Mouse (Mus musculus): ENCODE measurements around the gene Mpdu1. TPM values are rescaled to one million over a fixed set of nuclear protein-coding genes. Genes with fewer than 3 reads are reported as not detected.

Gene Mpdu1
- polyA plus RNA-seq, 1 experiment from 2014 or later, result 59.3 TPM

DNA sequence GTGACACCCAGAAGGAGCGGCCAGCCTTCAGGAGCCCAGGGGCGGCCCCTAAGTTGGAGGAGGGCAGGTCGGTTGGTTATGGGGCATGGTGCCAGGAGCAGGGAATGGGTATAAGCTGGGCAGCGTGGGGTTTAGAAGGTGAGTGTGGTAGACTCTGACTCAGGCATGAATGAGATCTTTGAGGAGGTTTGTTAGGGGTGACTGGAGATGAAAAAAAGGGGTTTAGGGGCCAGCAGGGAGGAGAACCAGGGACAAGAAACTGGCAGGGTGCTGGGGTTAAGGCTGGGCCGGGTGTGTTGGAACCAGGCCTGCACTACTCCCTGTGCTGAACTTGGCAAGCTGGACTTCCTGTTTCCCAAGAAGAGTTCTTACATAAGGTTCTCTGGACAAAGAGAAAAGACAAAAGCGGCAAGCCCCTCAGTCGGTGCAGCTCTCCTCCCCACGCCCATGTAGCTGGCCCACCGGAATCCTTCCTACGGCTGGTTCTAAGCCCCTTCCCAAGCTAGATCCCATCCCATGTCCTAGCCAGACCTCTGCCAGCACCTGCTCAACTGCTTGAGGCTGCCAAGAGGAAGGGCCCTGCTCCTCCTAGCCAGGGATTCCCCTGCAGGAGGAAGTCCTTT, 23.2 kb upstream of the Mpdu1 start, which contains the start of gene Tnfsf13:
Gene Tnfsf13 (minus strand): TSS at position 259 of the 623 bp plus-strand sequence.
- Histone ChIP-seq H3K4me3 (no peak within 1 kb of the TSS), H3K4me1 (peaks cover 46% of the 10 kb centered on the region), H3K27ac (peak within 1 kb of the TSS; percentile 22; the same call in 1 of the 2 replicates), H3K36me3 (no peaks in the 10 kb centered on the region), H3K27me3 (no peaks in the 10 kb centered on the region), H3K9ac (peak within 1 kb of the TSS; percentile 48), H3K4me2 (replicated peaks) (peak within 1 kb of the TSS; percentile 21), H3K9me3 (no peaks in the 10 kb centered on the region)
- no peak for ATAC-seq (ENCODE audit: low FRiP score, low read depth)
- 82% methylated on average over 10 of the region's 10 CpGs for WGBS

DNA sequence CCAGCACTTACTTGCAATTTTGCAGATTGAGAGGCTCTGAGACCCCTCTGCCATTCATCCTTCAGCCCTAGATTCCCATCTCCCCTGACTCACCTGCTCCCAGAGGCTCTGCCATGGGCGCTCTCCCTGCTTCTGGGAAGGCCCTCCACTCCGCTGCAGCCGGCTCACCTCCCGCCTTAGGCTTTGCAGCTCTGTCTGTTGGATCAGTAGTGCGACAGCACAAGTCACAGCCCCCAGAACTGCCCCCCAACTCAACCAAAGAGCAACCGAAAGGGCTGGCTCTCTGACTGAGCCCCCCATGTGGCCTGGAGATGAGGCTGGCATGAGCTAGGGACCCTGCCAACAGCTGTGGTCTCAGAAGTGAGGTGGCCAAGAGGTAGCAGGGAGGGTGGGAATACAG, 22.5 kb upstream of the Mpdu1 start:
- peaks cover 6% of the 10 kb centered on the region for H3K36me3 ChIP-seq
- H3K27ac ChIP-seq, result no peak overlapping the region
- no peaks in the 10 kb centered on the region for H3K9me3 ChIP-seq
- WGBS, result 85% methylated on average over 6 of the region's 6 CpGs
- peaks cover 53% of the 10 kb centered on the region for H3K4me1 ChIP-seq
- H3K4me2 ChIP-seq (replicated peaks), result no peak overlapping the region
- H3K9ac ChIP-seq, result peak overlapping the region; percentile 13; the same call in 1 of the 2 replicates
- no peaks in the 10 kb centered on the region for H3K27me3 ChIP-seq
- no peak for ATAC-seq (ENCODE audit: low FRiP score, low read depth)
- H3K4me3 ChIP-seq, result no peak overlapping the region

DNA sequence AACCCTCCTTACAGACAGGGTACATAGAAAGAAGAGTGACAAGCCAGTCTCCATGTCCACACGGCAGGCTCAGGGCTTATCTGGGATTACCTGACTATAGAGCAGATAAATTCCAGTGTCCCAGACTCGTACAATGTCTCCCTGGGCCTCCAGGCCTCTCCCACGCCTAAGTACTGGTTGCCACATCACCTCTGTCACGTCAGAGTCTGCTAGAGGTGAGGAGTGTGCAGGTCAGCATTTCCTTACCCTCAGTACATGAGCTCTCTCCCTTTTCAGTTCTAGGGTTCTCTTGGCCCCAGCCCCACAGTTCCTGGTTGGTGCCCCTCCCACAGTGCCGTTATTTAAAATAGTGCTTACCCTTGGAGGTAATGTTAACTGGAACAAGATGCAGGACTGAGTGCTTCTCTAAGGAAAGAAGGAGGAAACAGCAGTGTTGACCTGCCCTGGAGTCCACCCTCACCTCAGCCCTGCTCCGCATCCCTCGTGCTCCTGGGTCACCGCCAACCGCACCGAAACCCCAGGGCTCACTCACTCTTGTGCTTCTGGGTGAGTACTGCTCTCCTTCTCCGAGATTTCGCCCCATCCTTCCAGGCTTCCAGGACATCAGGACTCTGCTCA, 21.8 kb upstream of the Mpdu1 start:
- Histone ChIP-seq H3K9ac (no peak overlapping the region), H3K4me3 (no peak overlapping the region), H3K27me3 (no peaks in the 10 kb centered on the region), H3K4me2 (replicated peaks) (no peak overlapping the region), H3K27ac (no peak overlapping the region), H3K36me3 (peaks cover 12% of the 10 kb centered on the region), H3K4me1 (peaks cover 59% of the 10 kb centered on the region), H3K9me3 (no peaks in the 10 kb centered on the region)
- ATAC-seq (ENCODE audit: low FRiP score, low read depth), result no peak
- 79% methylated on average over 12 of the region's 12 CpGs for WGBS

DNA sequence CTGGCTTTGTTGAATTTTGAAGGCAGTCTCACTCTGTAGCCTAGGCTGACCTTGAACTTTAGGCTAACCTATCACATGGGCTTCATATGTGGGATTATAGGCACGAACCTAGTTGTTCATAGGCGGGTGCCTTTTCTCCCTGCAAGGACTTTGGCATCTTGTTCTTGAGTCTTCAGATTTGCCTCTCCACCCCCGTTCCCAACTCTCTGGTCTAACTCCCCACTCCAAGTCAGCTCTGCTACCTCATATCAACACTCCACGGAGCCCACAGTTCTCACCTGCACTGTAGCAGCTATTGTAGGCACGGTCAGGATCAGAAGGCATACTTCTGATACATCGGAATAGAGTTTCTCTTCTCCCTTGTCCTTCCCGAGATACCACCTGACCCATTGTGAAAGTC, 21.1 kb upstream of the Mpdu1 start:
- Histone ChIP-seq H3K36me3 (peaks cover 18% of the 10 kb centered on the region), H3K4me3 (no peak overlapping the region), H3K9me3 (no peaks in the 10 kb centered on the region), H3K27me3 (no peaks in the 10 kb centered on the region), H3K4me2 (replicated peaks) (peak overlapping the region; percentile 95), H3K27ac (peak overlapping the region; percentile 95), H3K4me1 (peaks cover 60% of the 10 kb centered on the region), H3K9ac (peak overlapping the region; percentile 9; the same call in 1 of the 2 replicates)
- 77% methylated on average over 7 of the region's 7 CpGs for WGBS
- ATAC-seq (ENCODE audit: low FRiP score, low read depth), result no peak

DNA sequence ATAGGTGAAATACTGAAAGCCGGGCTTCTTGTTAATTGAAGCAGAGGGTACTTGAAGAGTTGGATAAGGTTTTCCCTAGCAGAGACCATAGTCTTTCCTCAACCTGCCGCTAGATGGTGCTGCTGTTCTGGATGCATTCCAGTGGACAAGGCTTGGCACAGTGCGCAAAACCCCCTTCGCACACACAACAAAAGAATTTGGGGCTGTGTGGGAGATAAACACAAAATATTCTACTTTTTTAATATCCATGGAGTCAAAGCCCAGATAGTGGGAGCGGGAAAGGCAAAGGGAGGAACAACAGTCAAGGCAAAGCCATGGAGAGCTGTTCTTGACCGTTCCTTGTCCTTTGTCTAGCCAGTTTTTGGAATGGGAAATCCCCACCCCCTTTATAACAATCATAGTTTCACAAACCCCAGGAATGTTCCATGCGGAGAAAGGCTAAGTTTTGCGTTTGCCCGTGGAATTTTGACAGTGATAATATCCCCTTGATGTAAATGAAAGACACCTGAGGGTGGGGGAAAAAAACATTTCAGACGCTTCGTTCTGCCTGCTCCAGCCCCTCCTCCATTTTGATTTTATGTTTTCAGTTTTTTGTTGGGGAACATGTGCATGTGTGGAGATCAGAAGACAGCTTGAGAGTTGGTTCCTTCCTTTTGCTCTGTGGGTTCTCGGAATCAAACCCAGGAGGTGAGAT, 20.5 kb upstream of the Mpdu1 start:
- peak overlapping the region; percentile 84 for H3K4me3 ChIP-seq
- peak overlapping the region; percentile 9 for H3K9ac ChIP-seq
- 14% methylated on average over 12 of the region's 12 CpGs for WGBS
- peak overlapping the region; percentile 95 for H3K4me2 ChIP-seq (replicated peaks)
- peak overlapping the region; percentile 95 for H3K27ac ChIP-seq
- H3K27me3 ChIP-seq, result no peaks in the 10 kb centered on the region
- H3K36me3 ChIP-seq, result peaks cover 24% of the 10 kb centered on the region
- ATAC-seq (ENCODE audit: low FRiP score, low read depth), result peak; percentile 34; the same call in 1 of the 2 replicates
- H3K4me1 ChIP-seq, result peaks cover 60% of the 10 kb centered on the region
- no peaks in the 10 kb centered on the region for H3K9me3 ChIP-seq

DNA sequence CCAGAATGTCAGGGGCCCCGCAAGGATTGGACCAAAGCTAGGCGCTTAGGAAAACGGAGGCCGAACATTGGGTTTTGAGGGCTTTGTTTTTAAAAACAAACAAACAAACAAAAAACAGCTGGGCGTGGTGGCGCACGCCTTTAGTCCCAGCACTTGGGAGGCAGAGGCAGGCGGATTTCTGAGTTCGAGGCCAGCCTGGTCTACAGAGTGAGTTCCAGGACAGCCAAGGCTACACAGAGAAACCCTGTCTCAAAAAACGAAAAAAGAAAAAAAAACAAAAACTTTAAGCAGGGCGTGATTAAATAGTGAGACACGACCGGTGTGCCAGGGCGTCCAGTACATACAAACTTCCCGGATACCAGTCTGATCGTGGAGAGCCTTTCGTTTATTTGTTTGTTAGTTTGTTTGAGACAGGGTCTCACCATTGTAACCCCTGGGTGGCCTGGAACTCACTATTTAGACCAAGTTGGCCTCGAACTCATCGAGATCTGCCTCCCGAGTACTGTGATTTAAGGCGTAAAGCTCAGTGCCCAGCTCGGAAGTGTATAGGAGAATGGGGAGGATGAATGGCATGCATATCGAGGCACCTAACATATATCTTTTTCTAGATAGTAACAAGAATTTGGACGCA, 19.9 kb upstream of the Mpdu1 start:
- Histone ChIP-seq H3K27ac (peak overlapping the region; percentile 95), H3K4me2 (replicated peaks) (peak overlapping the region; percentile 95), H3K36me3 (peaks cover 31% of the 10 kb centered on the region), H3K4me3 (peak overlapping the region; percentile 84), H3K9ac (peak overlapping the region; percentile 91), H3K4me1 (peaks cover 60% of the 10 kb centered on the region), H3K27me3 (no peaks in the 10 kb centered on the region), H3K9me3 (no peaks in the 10 kb centered on the region)
- 27% methylated on average over 24 of the region's 24 CpGs for WGBS
- no peak for ATAC-seq (ENCODE audit: low FRiP score, low read depth)

DNA sequence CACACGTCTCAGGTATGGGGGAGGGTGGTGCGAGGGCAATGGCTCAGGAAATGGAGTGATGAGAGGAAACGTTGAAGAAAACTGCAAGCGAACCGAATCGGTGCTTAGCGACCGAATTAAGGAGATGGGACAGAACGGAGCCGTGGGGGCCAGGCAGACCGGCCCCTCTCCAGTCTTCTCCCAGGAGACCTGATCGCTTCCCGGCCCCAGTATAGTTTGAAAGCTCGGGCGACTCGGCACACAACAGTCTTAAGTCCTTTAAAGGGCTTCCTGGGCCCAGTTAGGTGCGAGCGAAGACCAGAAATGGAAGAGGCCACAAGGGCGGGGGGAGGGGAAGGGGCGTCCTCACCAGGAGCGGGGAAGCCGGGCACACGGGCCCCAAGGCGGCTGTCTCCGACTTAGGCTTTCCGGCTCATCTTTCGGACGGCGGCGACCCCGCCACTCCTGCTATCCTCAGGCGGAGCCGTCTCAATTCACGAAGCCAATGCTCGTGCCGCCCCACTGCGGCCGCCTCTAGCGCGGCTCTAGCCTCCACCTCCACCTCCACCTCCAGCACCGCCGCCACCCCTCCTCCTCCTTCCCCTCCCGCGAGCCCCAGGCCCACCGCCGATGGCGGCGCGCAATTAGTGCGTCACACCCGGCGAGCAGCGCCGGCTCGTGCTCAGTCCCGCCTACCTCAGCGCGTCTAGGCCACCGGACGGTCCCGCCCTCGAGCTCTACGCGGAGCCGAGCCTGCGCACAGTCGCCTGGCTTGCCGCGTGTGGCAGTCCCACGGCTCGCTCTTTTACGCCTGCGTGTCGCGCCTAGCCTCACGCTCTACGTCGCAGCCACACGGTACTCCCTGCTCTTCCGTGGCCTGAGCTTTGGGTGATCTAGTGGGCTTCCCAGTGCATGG, 19.1 kb upstream of the Mpdu1 start, which contains the start of gene Senp3:
Gene Senp3 (minus strand): TSS at position 771 of the 895 bp plus-strand sequence.
- Histone ChIP-seq H3K4me2 (replicated peaks) (peak within 1 kb of the TSS; percentile 95), H3K9ac (peak within 1 kb of the TSS; percentile 91), H3K4me1 (peaks cover 52% of the 10 kb centered on the region), H3K27me3 (no peaks in the 10 kb centered on the region), H3K4me3 (peak within 1 kb of the TSS; percentile 84), H3K36me3 (peaks cover 37% of the 10 kb centered on the region), H3K27ac (peak within 1 kb of the TSS; percentile 95), H3K9me3 (no peaks in the 10 kb centered on the region)
- WGBS, result under 1% methylated on average over 78 of the region's 80 CpGs
- peak; percentile 95 for ATAC-seq (ENCODE audit: low FRiP score, low read depth)

DNA sequence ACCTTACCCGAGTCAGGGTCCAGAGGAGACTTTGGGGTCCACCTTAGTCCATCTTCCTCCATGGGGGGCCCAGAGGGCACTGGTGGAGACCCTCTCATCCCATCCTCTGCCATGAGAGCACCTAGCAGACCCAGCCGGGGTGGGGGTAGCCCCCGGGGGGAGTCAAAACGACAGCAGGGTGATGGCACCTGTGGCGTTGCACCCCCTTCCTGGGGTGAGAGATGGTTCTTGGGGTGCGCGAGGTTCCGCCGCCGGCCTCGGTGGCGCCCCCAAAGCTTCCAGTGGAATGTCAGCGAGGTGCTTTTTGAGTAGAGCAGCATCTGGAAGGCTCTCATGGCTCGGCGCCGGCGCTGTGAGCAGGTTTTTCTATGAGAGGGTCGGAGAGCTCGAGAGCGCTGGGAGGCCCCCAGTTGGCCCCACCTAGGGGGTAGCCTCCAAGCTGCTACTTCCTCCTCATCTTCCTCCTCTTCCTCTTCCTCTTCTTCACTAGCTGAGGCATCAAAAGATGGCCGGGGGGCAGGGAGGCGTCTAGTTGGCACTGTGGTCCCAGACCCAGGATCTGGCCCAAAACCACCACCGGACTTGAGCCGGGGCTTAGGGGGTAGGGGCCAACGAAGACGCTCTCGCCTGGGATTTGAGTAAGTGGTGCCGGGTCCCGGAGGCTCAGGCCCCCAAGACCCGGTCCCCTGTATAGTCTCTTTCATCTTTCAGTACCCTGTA, 17.9 kb upstream of the Mpdu1 start:
- Histone ChIP-seq H3K9ac (peak overlapping the region; percentile 91), H3K4me1 (peaks cover 41% of the 10 kb centered on the region)
- WGBS, result 92% methylated on average over 30 of the region's 30 CpGs

DNA sequence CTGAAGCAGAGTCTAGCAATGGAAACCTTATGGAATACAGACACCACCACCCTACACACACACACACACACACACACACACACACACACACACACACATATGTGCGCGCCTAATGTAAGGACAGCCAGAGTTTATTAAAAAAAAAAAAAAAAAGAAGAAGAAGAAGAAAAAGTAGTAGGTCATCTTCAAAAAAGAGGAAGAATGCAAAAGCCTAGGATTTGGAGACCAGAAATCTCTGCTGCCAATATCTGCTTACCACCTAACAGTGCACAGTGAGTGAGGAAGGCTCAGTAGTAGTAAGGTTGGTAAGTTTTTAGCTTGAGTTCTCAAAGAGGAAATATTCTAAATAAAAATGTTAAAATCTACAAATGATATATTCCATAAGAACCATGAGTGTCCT, 16.7 kb upstream of the Mpdu1 start:
- no peak overlapping the region; the same call in 1 of the 2 replicates for H3K4me2 ChIP-seq (replicated peaks)
- WGBS, result 100% methylated on average over 2 of the region's 2 CpGs
- peaks cover 35% of the 10 kb centered on the region for H3K4me1 ChIP-seq
- ATAC-seq (ENCODE audit: low FRiP score, low read depth), result no peak
- H3K36me3 ChIP-seq, result peaks cover 61% of the 10 kb centered on the region
- no peak overlapping the region for H3K4me3 ChIP-seq
- H3K9ac ChIP-seq, result no peak overlapping the region
- no peak overlapping the region for H3K27ac ChIP-seq
- H3K9me3 ChIP-seq, result no peaks in the 10 kb centered on the region
- no peaks in the 10 kb centered on the region for H3K27me3 ChIP-seq

More for the DNA sequence above, 17.9 kb upstream of the Mpdu1 start:
- Histone ChIP-seq H3K9me3 (no peaks in the 10 kb centered on the region), H3K27me3 (no peaks in the 10 kb centered on the region), H3K27ac (no peak overlapping the region), H3K4me2 (replicated peaks) (peak overlapping the region; percentile 95), H3K36me3 (peaks cover 50% of the 10 kb centered on the region), H3K4me3 (peak overlapping the region; percentile 84)
- ATAC-seq (ENCODE audit: low FRiP score, low read depth), result no peak

DNA sequence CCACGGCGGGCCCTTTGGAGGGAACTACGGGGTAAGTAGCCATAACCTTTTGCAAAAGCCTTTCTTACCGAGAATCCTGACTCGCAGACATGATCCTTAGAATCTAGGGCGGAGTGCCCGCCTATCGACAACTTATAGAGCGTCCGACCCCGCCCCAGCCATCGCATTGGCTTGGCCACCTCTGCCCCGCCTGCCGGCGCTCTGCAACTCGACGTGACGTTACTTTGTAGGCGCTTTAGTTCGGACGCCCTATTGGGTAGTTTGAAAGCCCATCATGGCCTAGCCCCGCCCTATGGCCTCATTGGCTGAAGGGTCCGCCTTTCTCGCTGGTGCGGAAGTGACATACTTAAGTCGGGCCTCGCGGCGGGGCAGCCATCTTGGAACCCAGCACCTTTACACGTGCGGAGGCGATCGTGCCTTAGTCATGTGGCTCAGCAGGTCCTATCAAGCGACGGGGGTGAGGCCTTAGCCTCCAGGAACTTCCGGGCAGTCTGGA, 9.8 kb upstream of the Mpdu1 start, which contains the start of gene Eif4a1:
Gene Eif4a1 (minus strand): TSS at position 213 of the 496 bp plus-strand sequence.
- peak within 1 kb of the TSS; percentile 100 for H3K4me3 ChIP-seq
- peaks cover 28% of the 10 kb centered on the region for H3K4me1 ChIP-seq
- peak within 1 kb of the TSS; percentile 99 for H3K4me2 ChIP-seq (replicated peaks)
- H3K27me3 ChIP-seq, result no peaks in the 10 kb centered on the region
- peak within 1 kb of the TSS; percentile 97 for H3K27ac ChIP-seq
- peaks cover 75% of the 10 kb centered on the region for H3K36me3 ChIP-seq
- H3K9me3 ChIP-seq, result no peaks in the 10 kb centered on the region
- WGBS, result under 1% methylated on average over 36 of the region's 36 CpGs
- ATAC-seq (ENCODE audit: low FRiP score, low read depth), result peak; percentile 98
- peak within 1 kb of the TSS; percentile 100 for H3K9ac ChIP-seq
